Mouse (Mus musculus) liver, adult 2 months (tissue): ENCODE results near the gene Snd1.

Experiments
- CTCF ChIP-seq: fragments of 200-500 bp; IDR thresholded peaks from 2 replicates; pipeline ENCODE4 v1.5.1; 2011; ENCODE audit warnings: low read depth, low read length, control low read depth
- POLR2A ChIP-seq: fragments of 200-500 bp; IDR thresholded peaks from 2 replicates; pipeline ENCODE4 v1.6.1; 2011; ENCODE audit warnings: low read length, control low read depth; ENCODE audit not compliant: insufficient read depth; ENCODE audit errors: extremely low read depth

GRCm38 (mm10) chr6:28791809-28792208 is 316.9 kb downstream of the Snd1 start:
- TF ChIP-seq CTCF (no peak), POLR2A (no peak)
